Mouse (Mus musculus) limb, embryonic 12.5 days (tissue): ENCODE data around the gene Cdh4. TPM values are rescaled to one million over a fixed set of nuclear protein-coding genes. Genes with fewer than 3 reads are reported as not detected.

Experiments
- ATAC-seq: fragments of 200-750 bp; cut with Nextera tagmentation; 2 replicates; pipeline ENCODE4 v1.8.0; 2017; ENCODE audit warnings: low read depth, moderate TSS enrichment; ENCODE audit not compliant: insufficient number of reproducible peaks, insufficient read depth, low FRiP score, low TSS enrichment
- H3K27ac ChIP-seq: fragments of 300-500 bp; sonication (generic); 2 replicates; pipeline ENCODE4 v1.5.1; 2016; ENCODE audit warnings: mild to moderate bottlenecking, moderate library complexity
- H3K27me3 ChIP-seq: fragments of 300-500 bp; sonication (generic); 2 replicates; pipeline ENCODE4 v1.6.1; 2016; ENCODE audit warnings: mild to moderate bottlenecking, moderate library complexity
- H3K36me3 ChIP-seq: fragments of 300-500 bp; sonication (generic); 2 replicates; pipeline ENCODE4 v1.6.1; 2016; ENCODE audit warnings: mild to moderate bottlenecking, moderate library complexity
- H3K4me1 ChIP-seq: fragments of 300-500 bp; sonication (generic); replicated peaks from 2 replicates; pipeline ENCODE4 v1.6.1; 2016
- H3K4me2 ChIP-seq: fragments of 300-500 bp; sonication (generic); 2 replicates; pipeline ENCODE4 v1.6.1; 2016; ENCODE audit warnings: mild to moderate bottlenecking, moderate library complexity
- H3K4me3 ChIP-seq: fragments of 300-500 bp; sonication (generic); replicated peaks from 2 replicates; pipeline ENCODE4 v1.5.1; 2016; ENCODE audit warnings: mild to moderate bottlenecking
- H3K9ac ChIP-seq: fragments of 300-500 bp; sonication (generic); replicated peaks from 2 replicates; pipeline ENCODE4 v1.6.1; 2016; ENCODE audit warnings: mild to moderate bottlenecking, moderate library complexity
- H3K9me3 ChIP-seq: fragments of 300-500 bp; sonication (generic); 2 replicates; pipeline ENCODE4 v1.6.1; 2016; ENCODE audit warnings: mild to moderate bottlenecking, moderate library complexity
- WGBS: fragments of 180-500 bp; shearing (Covaris S2); methylation state at CpG from one replicate; pipeline ENCODE4 v1.1.7; 2016; 5-methylcytosine and 5-hydroxymethylcytosine counted together
- polyA plus RNA-seq: library from polyadenylated mRNA; unstranded; fragments of >200 nt; fragmentation: Nextera tagmentation; extraction: Ambion mirVana; gene quantifications from 2 replicates; pipeline ENCODE4 v1.2.1, GENCODE M21; 2016

The Cdh4 gene
- polyA plus RNA-seq, 1 experiment from 2014 or later: 9.3 TPM

DNA sequence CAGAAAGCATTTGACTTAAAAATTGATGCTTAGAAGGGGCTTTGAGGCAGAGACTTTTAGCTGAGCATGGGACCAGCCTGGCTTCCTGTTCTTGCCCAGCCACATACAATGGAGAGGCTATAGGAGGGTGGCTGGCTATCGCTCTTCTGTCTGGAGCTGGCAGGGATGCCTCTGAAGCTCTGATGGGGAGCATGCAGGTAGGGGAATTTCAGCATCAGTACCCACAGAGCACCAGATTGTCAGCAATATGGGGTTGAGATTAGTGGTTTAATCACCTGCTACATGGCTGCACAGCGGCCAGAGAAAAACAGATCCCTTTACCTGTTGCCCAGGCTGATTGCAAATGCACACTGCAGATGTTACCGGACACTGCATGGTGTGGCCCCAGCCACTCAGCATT is 264.4 kb downstream of the Cdh4 start:
- WGBS: 89% methylated on average over 3 of the region's 3 CpGs
- peaks cover 11% of the 10 kb centered on the region; the same call in 1 of the 2 replicates for H3K27me3 ChIP-seq
- no peak overlapping the region for H3K9ac ChIP-seq

DNA sequence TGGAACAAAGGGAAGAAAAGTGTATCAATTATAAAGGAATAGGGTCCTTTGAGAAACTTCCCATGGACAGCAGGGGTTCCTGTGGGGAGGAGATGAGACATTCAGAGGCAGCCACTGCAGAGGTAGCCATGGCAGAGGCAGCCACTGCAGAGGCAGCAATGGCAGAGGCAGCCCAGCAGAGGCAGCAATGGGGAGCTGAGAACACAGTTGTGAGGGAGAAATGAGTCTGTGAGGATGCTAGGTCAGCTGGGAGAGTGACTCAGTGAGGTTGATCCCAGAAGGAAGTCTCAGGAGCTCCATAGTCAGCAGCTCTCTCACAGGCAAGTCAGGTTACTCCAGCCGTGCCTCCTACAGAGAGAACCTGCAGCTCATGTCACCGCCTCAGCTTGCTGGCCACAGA is 266.9 kb downstream of the Cdh4 start:
- no peaks in the 10 kb centered on the region for H3K9me3 ChIP-seq
- ATAC-seq: no peak
- 81% methylated on average over 2 of the region's 2 CpGs for WGBS
- no peak overlapping the region for H3K27ac ChIP-seq
- no peak overlapping the region for H3K4me2 ChIP-seq
- peaks cover 8% of the 10 kb centered on the region; the same call in 1 of the 2 replicates for H3K4me1 ChIP-seq
- no peaks in the 10 kb centered on the region for H3K36me3 ChIP-seq
- peaks cover 18% of the 10 kb centered on the region; the same call in 1 of the 2 replicates for H3K27me3 ChIP-seq
- no peak overlapping the region for H3K9ac ChIP-seq
- no peak overlapping the region for H3K4me3 ChIP-seq

More for the DNA sequence above, 264.4 kb downstream of the Cdh4 start:
- Histone ChIP-seq H3K27ac (no peak overlapping the region), H3K4me1 (no peaks in the 10 kb centered on the region), H3K9me3 (no peaks in the 10 kb centered on the region), H3K36me3 (no peaks in the 10 kb centered on the region), H3K4me2 (no peak overlapping the region), H3K4me3 (no peak overlapping the region)
- ATAC-seq: no peak

DNA sequence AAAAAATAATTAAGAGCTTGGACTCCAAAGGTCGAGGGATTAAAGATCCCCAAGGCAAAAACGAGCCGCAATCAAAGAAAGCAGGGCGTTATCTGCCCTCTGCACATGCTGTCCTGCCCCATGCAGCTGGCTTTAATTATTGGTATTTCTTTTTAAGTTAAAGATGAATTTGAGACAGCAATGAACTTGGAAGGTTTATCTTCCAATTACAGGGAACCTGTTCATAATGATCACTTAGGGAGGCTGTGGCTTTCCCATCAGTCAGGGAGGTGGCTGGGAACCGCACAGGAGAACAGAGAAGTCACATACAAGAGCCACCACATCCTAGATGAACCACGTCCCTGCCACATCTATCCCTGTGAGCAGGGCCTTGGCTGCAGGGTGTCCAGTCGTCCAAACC is 270.5 kb downstream of the Cdh4 start:
- no peak for ATAC-seq
- 33% methylated on average over 7 of the region's 7 CpGs for WGBS
- no peaks in the 10 kb centered on the region for H3K36me3 ChIP-seq
- H3K27me3 ChIP-seq: peaks cover 16% of the 10 kb centered on the region
- 0 out of 2 replicates have a peak, but pooled peaks cover 7% of the 10 kb centered on the region for H3K9me3 ChIP-seq
- H3K4me1 ChIP-seq: peaks cover 8% of the 10 kb centered on the region; the same call in 1 of the 2 replicates
- H3K4me2 ChIP-seq: no peak overlapping the region
- no peak overlapping the region for H3K27ac ChIP-seq
- H3K4me3 ChIP-seq: no peak overlapping the region
- H3K9ac ChIP-seq: no peak overlapping the region

DNA sequence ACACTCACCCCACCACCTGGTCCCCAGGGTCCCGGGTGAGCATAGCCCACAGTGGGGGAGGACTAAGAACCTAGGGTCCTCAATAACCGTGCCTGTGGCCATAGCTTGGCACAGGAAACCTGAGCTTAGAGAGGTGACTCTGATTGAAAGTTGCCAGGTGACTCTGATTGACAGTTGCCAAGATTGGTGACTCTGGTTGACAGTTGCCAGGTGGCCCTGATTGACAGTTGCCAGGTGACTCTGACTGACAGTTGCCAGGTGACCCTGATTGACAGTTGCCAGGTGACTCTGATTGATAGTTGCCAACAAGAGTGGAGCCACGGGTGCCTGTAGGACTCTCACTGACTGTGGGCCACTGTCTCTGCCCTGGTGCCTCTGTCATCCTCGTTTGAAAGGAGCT is 271.1 kb downstream of the Cdh4 start:
- Histone ChIP-seq H3K4me3 (no peak overlapping the region), H3K9ac (no peak overlapping the region), H3K4me1 (peaks cover 8% of the 10 kb centered on the region; the same call in 1 of the 2 replicates), H3K36me3 (no peaks in the 10 kb centered on the region), H3K27ac (no peak overlapping the region), H3K4me2 (no peak overlapping the region), H3K27me3 (peaks cover 16% of the 10 kb centered on the region), H3K9me3 (0 out of 2 replicates have a peak, but pooled peaks cover 7% of the 10 kb centered on the region)
- no peak for ATAC-seq
- WGBS: 66% methylated on average over 4 of the region's 4 CpGs

DNA sequence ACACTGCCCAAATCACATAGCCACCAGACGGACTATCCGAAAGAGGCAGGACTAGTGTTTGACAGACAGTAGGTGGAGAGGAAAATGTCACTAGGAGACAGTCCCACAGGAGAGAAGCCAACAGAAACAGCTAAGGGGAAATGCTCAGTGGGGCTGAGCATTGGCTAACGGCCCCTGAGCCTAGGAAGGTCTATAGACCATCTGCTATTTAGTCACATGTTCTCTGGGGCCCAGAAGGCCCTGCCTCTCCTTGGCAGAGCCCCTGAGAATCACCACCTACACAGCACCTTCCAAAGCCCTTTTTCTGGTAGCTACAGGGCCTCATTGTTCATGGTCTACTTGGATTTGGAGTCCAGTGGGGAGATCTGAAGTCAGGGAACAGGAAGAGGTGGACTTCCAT is 271.9 kb downstream of the Cdh4 start:
- Histone ChIP-seq H3K4me2 (no peak overlapping the region), H3K27me3 (peaks cover 21% of the 10 kb centered on the region), H3K36me3 (no peaks in the 10 kb centered on the region), H3K27ac (no peak overlapping the region), H3K4me3 (no peak overlapping the region), H3K9ac (no peak overlapping the region), H3K4me1 (peaks cover 8% of the 10 kb centered on the region; the same call in 1 of the 2 replicates), H3K9me3 (0 out of 2 replicates have a peak, but pooled peaks cover 7% of the 10 kb centered on the region)
- 75% methylated on average over 3 of the region's 3 CpGs for WGBS
- ATAC-seq: no peak

DNA sequence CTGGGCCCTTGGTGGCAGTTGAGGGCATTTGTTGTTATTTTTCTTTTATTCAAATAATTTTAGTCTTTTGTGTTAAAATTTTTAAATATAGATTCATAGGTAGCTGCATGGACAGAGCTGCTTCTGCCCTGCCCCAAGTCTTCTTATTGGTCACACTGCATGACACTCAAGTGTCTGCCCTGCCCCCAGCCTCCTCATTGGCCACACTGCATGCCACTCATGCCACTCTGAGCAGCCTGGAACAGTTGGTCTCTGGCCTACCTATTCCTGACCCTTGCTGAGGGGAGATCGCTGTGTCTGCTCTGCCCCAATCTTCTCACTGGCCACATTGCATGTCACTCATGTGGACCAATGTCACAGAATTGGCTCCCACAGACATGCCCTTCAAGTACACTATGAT is 273.1 kb downstream of the Cdh4 start:
- 95% methylated on average over 1 of the region's 1 CpGs for WGBS
- H3K4me1 ChIP-seq: peaks cover 14% of the 10 kb centered on the region
- H3K4me2 ChIP-seq: no peak overlapping the region
- H3K9me3 ChIP-seq: 0 out of 2 replicates have a peak, but pooled peaks cover 7% of the 10 kb centered on the region
- peaks cover 20% of the 10 kb centered on the region for H3K27me3 ChIP-seq
- no peak for ATAC-seq
- H3K36me3 ChIP-seq: no peaks in the 10 kb centered on the region
- no peak overlapping the region for H3K4me3 ChIP-seq
- H3K9ac ChIP-seq: no peak overlapping the region
- H3K27ac ChIP-seq: no peak overlapping the region

DNA sequence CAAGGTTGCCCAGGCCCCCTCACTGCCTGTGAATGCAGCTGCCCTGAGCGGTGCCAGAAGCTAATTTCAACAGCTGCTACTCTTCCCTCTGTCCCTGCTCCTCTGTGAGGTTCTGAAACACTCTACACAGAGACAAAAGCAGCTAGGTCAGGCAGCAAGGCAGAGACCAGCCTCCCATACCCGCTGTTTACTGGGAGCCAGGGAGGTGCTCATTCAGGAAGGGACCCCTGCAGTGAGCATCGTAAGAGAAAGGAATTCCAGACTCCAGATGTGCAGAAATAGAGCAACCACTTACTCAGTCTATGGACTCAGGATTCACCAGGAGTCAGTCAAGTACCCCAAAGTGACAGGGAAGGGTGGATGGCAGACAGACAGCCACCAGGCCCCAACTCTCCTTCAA is 278.1 kb downstream of the Cdh4 start:
- ATAC-seq: no peak
- Histone ChIP-seq H3K27ac (no peak overlapping the region), H3K36me3 (no peaks in the 10 kb centered on the region), H3K4me2 (no peak overlapping the region), H3K4me3 (no peak overlapping the region), H3K9ac (no peak overlapping the region; the same call in 1 of the 2 replicates), H3K4me1 (peaks cover 14% of the 10 kb centered on the region), H3K27me3 (peaks cover 9% of the 10 kb centered on the region; the same call in 1 of the 2 replicates), H3K9me3 (0 out of 2 replicates have a peak, but pooled peaks cover under 1% of the 10 kb centered on the region)
- 23% methylated on average over 3 of the region's 3 CpGs for WGBS

DNA sequence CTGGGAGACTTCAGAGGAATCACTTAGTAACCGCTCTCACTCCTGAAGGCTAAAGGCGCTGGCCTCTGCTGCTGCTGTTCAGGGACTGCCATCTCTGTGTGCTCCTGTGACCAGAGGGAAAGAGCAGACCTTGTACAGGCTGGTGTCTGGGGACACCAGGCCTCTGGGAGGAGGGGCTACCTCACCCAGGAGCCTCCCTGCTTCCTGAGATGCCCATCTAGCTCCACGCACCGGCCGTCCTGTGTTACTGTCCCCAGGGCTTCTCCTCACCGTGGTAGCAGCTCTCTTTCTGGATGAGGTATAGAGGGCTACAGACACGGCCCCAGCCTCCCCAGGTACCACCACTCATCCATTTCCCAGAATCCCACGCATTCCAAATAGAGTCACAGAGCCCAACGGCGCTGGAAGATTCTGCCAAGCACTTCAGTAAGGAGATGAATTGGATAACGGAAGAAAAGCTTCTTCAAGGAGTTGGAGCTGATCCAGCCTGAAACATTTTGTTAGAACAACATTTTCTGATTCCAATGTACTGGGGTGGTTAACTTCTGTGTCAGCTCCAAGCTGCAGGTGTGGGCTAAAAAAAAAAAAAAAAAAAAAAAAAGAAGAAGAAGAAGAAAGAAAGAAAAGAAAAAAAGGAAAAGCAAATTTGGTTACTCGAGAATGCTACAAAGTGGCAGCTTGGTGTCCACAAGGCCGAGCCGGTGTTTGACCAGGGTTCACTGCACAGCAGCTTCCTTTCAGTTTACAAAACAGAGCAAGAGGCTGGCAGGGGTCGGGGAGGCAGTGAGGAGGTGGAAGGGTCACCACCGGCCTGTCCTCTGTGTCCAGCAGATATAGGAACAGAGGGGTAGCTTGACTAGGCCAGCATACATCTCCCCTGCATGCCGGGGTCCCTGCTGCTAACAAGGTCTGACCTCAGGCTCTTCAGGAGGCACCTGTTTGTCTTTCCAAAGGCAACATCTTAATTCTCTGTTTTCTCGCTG is 279.6 kb downstream of the Cdh4 start:
- 73% methylated on average over 18 of the region's 18 CpGs for WGBS
- Histone ChIP-seq H3K4me1 (peaks cover 14% of the 10 kb centered on the region), H3K4me3 (no peak overlapping the region), H3K4me2 (no peak overlapping the region), H3K27ac (no peak overlapping the region), H3K9ac (no peak overlapping the region), H3K36me3 (no peaks in the 10 kb centered on the region), H3K9me3 (no peaks in the 10 kb centered on the region), H3K27me3 (peaks cover 7% of the 10 kb centered on the region; the same call in 1 of the 2 replicates)
- no peak for ATAC-seq

DNA sequence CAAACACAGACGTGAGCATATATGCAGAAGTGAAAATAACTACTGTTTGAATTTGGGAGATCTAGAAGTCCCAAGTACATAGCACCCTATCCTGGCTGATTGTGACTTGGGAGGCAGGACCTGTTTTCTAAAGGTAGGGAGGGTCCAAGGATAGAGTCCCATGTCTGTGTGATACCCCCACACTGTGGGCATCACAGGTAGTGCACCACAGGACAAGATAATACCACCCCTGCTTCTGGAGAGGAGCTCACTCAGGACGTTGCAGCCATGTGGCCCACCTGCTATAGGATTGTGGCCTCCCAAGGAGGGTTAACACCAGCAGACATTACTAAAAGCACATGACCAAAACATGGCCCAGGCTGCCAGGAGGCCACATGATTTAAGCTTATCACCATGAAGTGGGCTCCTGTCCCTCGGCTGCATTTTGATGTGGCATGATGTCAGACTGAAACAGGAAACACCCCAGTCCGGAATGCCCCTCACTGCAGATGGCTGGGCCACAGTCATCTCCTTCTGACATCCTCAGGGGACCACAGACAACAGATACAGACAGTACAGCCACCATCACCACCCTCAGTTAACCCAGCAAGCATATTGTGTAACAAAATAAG is 280.6 kb downstream of the Cdh4 start:
- WGBS: 71% methylated on average over 4 of the region's 4 CpGs
- Histone ChIP-seq H3K4me2 (no peak overlapping the region), H3K27me3 (peaks cover 7% of the 10 kb centered on the region; the same call in 1 of the 2 replicates), H3K9ac (no peak overlapping the region), H3K9me3 (no peaks in the 10 kb centered on the region), H3K4me1 (peaks cover 14% of the 10 kb centered on the region), H3K27ac (no peak overlapping the region), H3K36me3 (no peaks in the 10 kb centered on the region), H3K4me3 (no peak overlapping the region)
- ATAC-seq: no peak

DNA sequence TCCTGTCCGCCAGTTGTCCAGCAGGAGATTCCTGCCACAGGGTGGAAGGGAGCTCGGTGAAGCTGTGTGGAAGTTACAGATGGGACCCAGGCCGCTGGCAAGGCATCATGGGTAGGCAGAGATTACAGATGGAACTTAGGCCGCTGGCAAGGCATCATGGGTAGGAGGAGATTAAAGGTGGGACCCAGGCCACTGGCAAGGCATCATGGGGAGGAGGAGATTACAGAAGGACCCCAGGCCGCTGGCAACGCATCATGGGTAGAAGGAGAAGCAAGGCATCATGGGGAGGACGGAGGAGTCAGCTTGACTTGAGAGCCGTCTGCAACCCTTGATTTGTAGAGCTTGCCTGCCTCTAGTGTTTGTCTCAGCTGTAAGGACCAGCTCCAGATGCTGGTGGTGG is 281.2 kb downstream of the Cdh4 start:
- Histone ChIP-seq H3K4me3 (no peak overlapping the region), H3K4me2 (no peak overlapping the region), H3K27ac (no peak overlapping the region), H3K27me3 (peaks cover 7% of the 10 kb centered on the region; the same call in 1 of the 2 replicates), H3K36me3 (no peaks in the 10 kb centered on the region), H3K9me3 (no peaks in the 10 kb centered on the region), H3K4me1 (peaks cover 14% of the 10 kb centered on the region), H3K9ac (no peak overlapping the region)
- whole genome bisulfite sequencing: 83% methylated on average over 8 of the region's 8 CpGs
- ATAC-seq: no peak

DNA sequence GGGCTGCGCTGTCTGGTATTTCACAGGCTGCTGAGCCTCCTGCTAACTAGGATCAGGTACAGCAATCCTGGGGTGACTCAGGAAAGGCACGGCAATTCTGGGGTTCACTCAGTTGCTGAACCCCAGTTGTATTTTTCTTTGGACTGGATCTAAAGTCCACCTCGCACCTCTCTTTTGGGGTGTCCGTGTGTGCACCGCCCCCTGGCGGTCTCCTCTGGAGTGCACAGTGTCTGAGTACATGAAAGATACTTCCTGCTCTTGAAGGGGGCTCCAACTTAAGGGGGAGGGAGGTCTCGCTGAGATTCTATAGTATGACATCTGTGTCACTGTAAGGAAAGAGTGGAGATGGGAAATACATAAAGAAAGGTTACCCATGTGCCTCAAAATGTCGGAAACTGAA is 286.8 kb downstream of the Cdh4 start:
- WGBS: 52% methylated on average over 8 of the region's 8 CpGs
- H3K27ac ChIP-seq: no peak overlapping the region

More for the DNA sequence above, 286.8 kb downstream of the Cdh4 start:
- Histone ChIP-seq H3K27me3 (0 out of 2 replicates have a peak, but pooled peaks cover 14% of the 10 kb centered on the region), H3K9ac (no peak overlapping the region), H3K36me3 (no peaks in the 10 kb centered on the region), H3K4me3 (no peak overlapping the region), H3K4me1 (peaks cover 29% of the 10 kb centered on the region), H3K9me3 (no peaks in the 10 kb centered on the region), H3K4me2 (no peak overlapping the region)
- no peak for ATAC-seq
